Mouse (Mus musculus) olfactory bulb, adult 2 months (tissue): ENCODE measurements at regions not wholly inside any gene's neighbourhood (a gene's known extent, or its start where the extent isn't known, plus 50 kb on each side); places are given as distances from the start of the nearest gene placed in this dataset.

Experiments
- CTCF ChIP-seq: fragments of 200-500 bp; IDR thresholded peaks from 2 replicates; pipeline ENCODE4 v1.5.1; 2012; ENCODE audit warnings: low read depth, mild to moderate bottlenecking, low read length, moderate library complexity; ENCODE audit not compliant: insufficient read depth
- POLR2A ChIP-seq: fragments of 200-500 bp; IDR thresholded peaks from 2 replicates; pipeline ENCODE4 v1.6.1; 2012; ENCODE audit warnings: mild to moderate bottlenecking, low read depth, low read length, moderate library complexity; ENCODE audit not compliant: insufficient read depth

GRCm38 (mm10) chr12:16391630-16392269, 219.0 kb downstream of the Lpin1 start:
- TF ChIP-seq CTCF (no peak), POLR2A (no peak)
